Mouse (Mus musculus) lung, postnatal 0 days (tissue): ENCODE results near the gene Vmn1r51. TPM values are rescaled to one million over a fixed set of nuclear protein-coding genes. Genes with fewer than 3 reads are reported as not detected.
"Not testable (repeated sequence)": the region's sequence is repeated elsewhere in the genome, so short reads cannot be mapped to it uniquely, and the experiment has no call there.

Experiments
- ATAC-seq: fragments of 200-750 bp; cut with Nextera tagmentation; 2 replicates; pipeline ENCODE4 v1.8.0; 2017; ENCODE audit warnings: moderate library complexity
- DNase-seq: peaks from one replicate; pipeline ENCODE4 v3.0.0-alpha.2; 2016; ENCODE audit warnings: low spot score
- H3K27ac ChIP-seq: fragments of 300-500 bp; sonication (generic); 2 replicates; pipeline ENCODE4 v1.5.1; 2014; ENCODE audit warnings: antibody characterized with exemption, mild to moderate bottlenecking, low read length, mixed read lengths
- H3K27me3 ChIP-seq: fragments of 300-500 bp; sonication (generic); replicated peaks from 2 replicates; pipeline ENCODE4 v1.6.1; 2014; ENCODE audit warnings: low read length, mixed read lengths; ENCODE audit not compliant: insufficient read depth
- H3K36me3 ChIP-seq: fragments of 300-500 bp; sonication (generic); 2 replicates; pipeline ENCODE4 v1.6.1; 2014; ENCODE audit warnings: low read length, mixed read lengths; ENCODE audit not compliant: insufficient read depth
- H3K4me1 ChIP-seq: fragments of 300-500 bp; sonication (generic); 2 replicates; pipeline ENCODE4 v1.6.1; 2014; ENCODE audit warnings: antibody characterized with exemption, low read depth, low read length, mixed read lengths; ENCODE audit not compliant: insufficient read depth
- H3K4me2 ChIP-seq: fragments of 300-500 bp; sonication (generic); replicated peaks from 2 replicates; pipeline ENCODE4 v1.6.1; 2014; ENCODE audit warnings: low read depth, mild to moderate bottlenecking, low read length, moderate library complexity, mixed read lengths
- H3K4me3 ChIP-seq: fragments of 300-500 bp; sonication (generic); 2 replicates; pipeline ENCODE4 v1.5.1; 2014; ENCODE audit warnings: low read depth, low read length
- H3K9ac ChIP-seq: fragments of 300-500 bp; sonication (generic); replicated peaks from 2 replicates; pipeline ENCODE4 v1.6.1; 2014; ENCODE audit warnings: low read depth, mild to moderate bottlenecking
- H3K9me3 ChIP-seq: fragments of 300-500 bp; sonication (generic); 2 replicates; pipeline ENCODE4 v1.6.1; 2016; ENCODE audit warnings: low read length, mixed read lengths
- CTCF ChIP-seq: IDR thresholded peaks from 2 replicates; pipeline ENCODE4 v1.5.1; 2016; ENCODE audit warnings: antibody characterized with exemption, mild to moderate bottlenecking
- EP300 ChIP-seq: IDR thresholded peaks from 2 replicates; pipeline ENCODE4 v1.6.1; 2016; ENCODE audit warnings: antibody characterized with exemption, mild to moderate bottlenecking, control low read depth
- WGBS: fragments of 180-500 bp; shearing (Covaris S2); extraction: QIAGEN DNeasy Blood & Tissue Kit; methylation state at CpG from one replicate; pipeline ENCODE4 v1.1.7; 2014; 5-methylcytosine and 5-hydroxymethylcytosine counted together
- polyA plus RNA-seq: library from polyadenylated mRNA; unstranded; fragments of >200 nt; fragmentation: Nextera tagmentation; extraction: Ambion mirVana; gene quantifications from 2 replicates; pipeline ENCODE4 v1.2.1, GENCODE M21; 2015

Gene Vmn1r51
- not detected in 2 replicates for polyA plus RNA-seq

- not testable (repeated sequence) for ATAC-seq, H3K4me1 ChIP-seq, DNase-seq, H3K9me3 ChIP-seq, H3K36me3 ChIP-seq, H3K27ac ChIP-seq, H3K9ac ChIP-seq, H3K27me3 ChIP-seq, H3K4me2 ChIP-seq, H3K4me3 ChIP-seq
- WGBS = 89% methylated on average over 1 of the region's 1 CpGs
These were observed at the start of gene Vmn1r51 for GRCm38 (mm10) chr6:90122296-90122695. Vmn1r51 (plus strand) TSS chr6:90122596.

- DNase-seq (no peak), ATAC-seq (no peak)
- no peak within 1 kb of the TSS for H3K9ac ChIP-seq
- no peaks in the 10 kb centered on the region for H3K27me3 ChIP-seq
- H3K27ac ChIP-seq = no peak within 1 kb of the TSS
- 68% methylated on average over 4 of the region's 4 CpGs for WGBS
- no peaks in the 10 kb centered on the region for H3K36me3 ChIP-seq
- H3K4me2 ChIP-seq = no peak within 1 kb of the TSS
- no peak for TF ChIP-seq EP300
- no peak for TF ChIP-seq CTCF
- no peaks in the 10 kb centered on the region for H3K4me1 ChIP-seq
- no peaks in the 10 kb centered on the region for H3K9me3 ChIP-seq
- H3K4me3 ChIP-seq = no peak within 1 kb of the TSS
These were observed 44.0 kb upstream of the Vmn1r51 start, which contains the start of gene Vmn1r49 for GRCm38 (mm10) chr6:90078406-90078805. Vmn1r49 (minus strand) TSS chr6:90078506.

GRCm38 (mm10) chr6:90100566-90100965 lies 21.8 kb upstream of the Vmn1r51 start:
- ATAC-seq (no peak), DNase-seq (no peak)
- Histone ChIP-seq H3K4me1 (no peaks in the 10 kb centered on the region), H3K9ac (no peak overlapping the region), H3K36me3 (no peaks in the 10 kb centered on the region), H3K4me2 (no peak overlapping the region), H3K9me3 (no peaks in the 10 kb centered on the region; the same call in 1 of the 2 replicates), H3K4me3 (no peak overlapping the region), H3K27me3 (no peaks in the 10 kb centered on the region), H3K27ac (no peak overlapping the region)
- TF ChIP-seq EP300 (no peak), CTCF (no peak)
- WGBS = 87% methylated on average over 2 of the region's 2 CpGs

GRCm38 (mm10) chr6:90101130-90101529 lies 21.3 kb upstream of the Vmn1r51 start, which contains the start of gene Vmn1r50:
Vmn1r50 (plus strand) TSS chr6:90101430.
- H3K9me3 ChIP-seq = no peaks in the 10 kb centered on the region; the same call in 1 of the 2 replicates
- no peak within 1 kb of the TSS for H3K4me2 ChIP-seq
- H3K4me1 ChIP-seq = no peaks in the 10 kb centered on the region
- H3K4me3 ChIP-seq = no peak within 1 kb of the TSS
- TF ChIP-seq EP300 (no peak), CTCF (no peak)
- DNase-seq (no peak), ATAC-seq (no peak)
- H3K27me3 ChIP-seq = no peaks in the 10 kb centered on the region
- no peak within 1 kb of the TSS for H3K27ac ChIP-seq
- 58% methylated on average over 2 of the region's 2 CpGs for WGBS
- H3K9ac ChIP-seq = no peak within 1 kb of the TSS
- H3K36me3 ChIP-seq = no peaks in the 10 kb centered on the region

GRCm38 (mm10) chr6:90160139-90160538 lies 37.7 kb downstream of the Vmn1r51 start:
- H3K9ac ChIP-seq = no peak overlapping the region
- WGBS = 74% methylated on average over 3 of the region's 3 CpGs
- no peaks in the 10 kb centered on the region for H3K27me3 ChIP-seq

GRCm38 (mm10) chr6:90174508-90174907 lies 52.1 kb downstream of the Vmn1r51 start, which contains the start of gene Vmn1r52:
Vmn1r52 (plus strand) TSS chr6:90174808.
- DNase-seq (no peak), ATAC-seq (no peak)
- Histone ChIP-seq H3K9ac (no peak within 1 kb of the TSS), H3K36me3 (no peaks in the 10 kb centered on the region), H3K9me3 (no peaks in the 10 kb centered on the region), H3K4me1 (no peaks in the 10 kb centered on the region), H3K4me3 (no peak within 1 kb of the TSS), H3K27ac (no peak within 1 kb of the TSS), H3K27me3 (no peaks in the 10 kb centered on the region), H3K4me2 (no peak within 1 kb of the TSS)
- 44% methylated on average over 2 of the region's 2 CpGs for WGBS
- TF ChIP-seq EP300 (no peak), CTCF (no peak)

More at GRCm38 (mm10) chr6:90160139-90160538, 37.7 kb downstream of the Vmn1r51 start:
- TF ChIP-seq EP300 (no peak), CTCF (no peak)
- no peak for DNase-seq
- H3K4me3 ChIP-seq = no peak overlapping the region
- no peak overlapping the region for H3K27ac ChIP-seq
- no peak for ATAC-seq
- no peak overlapping the region for H3K4me2 ChIP-seq
- H3K4me1 ChIP-seq = no peaks in the 10 kb centered on the region
- no peaks in the 10 kb centered on the region for H3K36me3 ChIP-seq
- no peaks in the 10 kb centered on the region for H3K9me3 ChIP-seq

Other genes starting within 250 kb of the Vmn1r51 start
- not detected in 2 replicates for gene Vmn1r42, start 246.2 kb upstream of the Vmn1r51 start, polyA plus RNA-seq
- 0.01 and 0.02 TPM in 2 replicates for gene Vmn1r43, start 246.2 kb upstream of the Vmn1r51 start, polyA plus RNA-seq
- not detected in 2 replicates for gene Vmn1r44, start 238.9 kb upstream of the Vmn1r51 start, polyA plus RNA-seq
- gene Vmn1r45, start 182.0 kb upstream of the Vmn1r51 start, polyA plus RNA-seq = not detected in 2 replicates
- gene Vmn1r46, start 153.3 kb upstream of the Vmn1r51 start, polyA plus RNA-seq = not detected in 2 replicates
- not detected in 2 replicates for gene Vmn1r47, start 106.4 kb upstream of the Vmn1r51 start, polyA plus RNA-seq
- gene Vmn1r48, start 85.8 kb upstream of the Vmn1r51 start, polyA plus RNA-seq = not detected in 2 replicates
- not detected in 2 replicates for gene Vmn1r49, start 44.1 kb upstream of the Vmn1r51 start, polyA plus RNA-seq
- not detected in 2 replicates for gene Vmn1r50, start 21.2 kb upstream of the Vmn1r51 start, polyA plus RNA-seq
- gene Vmn1r52, start 52.2 kb downstream of the Vmn1r51 start, polyA plus RNA-seq = not detected in 2 replicates
- gene V1ra8, start 80.2 kb downstream of the Vmn1r51 start, polyA plus RNA-seq = not detected in 2 replicates
- not detected in 2 replicates for gene Vmn1r53, start 101.8 kb downstream of the Vmn1r51 start, polyA plus RNA-seq
- not detected in 2 replicates for gene Vmn1r54, start 123.7 kb downstream of the Vmn1r51 start, polyA plus RNA-seq
- not detected in 2 replicates for gene BC048671, start 178.6 kb downstream of the Vmn1r51 start, polyA plus RNA-seq
- 0.08 and 0.10 TPM in 2 replicates for gene Chst13, start 202.6 kb downstream of the Vmn1r51 start, polyA plus RNA-seq
- not detected in 2 replicates for gene Uroc1, start 210.7 kb downstream of the Vmn1r51 start, polyA plus RNA-seq
- gene Zxdc, start 246.9 kb downstream of the Vmn1r51 start, polyA plus RNA-seq = 6.5 and 6.9 TPM in 2 replicates